Mouse (Mus musculus) frontal cortex, postnatal 25 days (tissue): ENCODE data around the gene Cnga4.
A peak's percentile ranks its signal among the peaks of the same experiment; 100 is the strongest.
"Not testable (repeated sequence)": the region's sequence is repeated elsewhere in the genome, so short reads cannot be mapped to it uniquely, and the experiment has no call there.

ENCODE experiments used
- DNase-seq, 2 experiments: peaks; one replicate each; pipeline ENCODE4 v3.0.0; 2022; ENCODE audit warnings: low spot score in 2 of 2

Cnga4 gene

GRCm38 (mm10) chr7:105404268-105404667 lies at the start of gene Cnga4:
TSS of gene Cnga4 (plus strand) at chr7:105404568.
- DNase-seq, result no peak

DNA sequence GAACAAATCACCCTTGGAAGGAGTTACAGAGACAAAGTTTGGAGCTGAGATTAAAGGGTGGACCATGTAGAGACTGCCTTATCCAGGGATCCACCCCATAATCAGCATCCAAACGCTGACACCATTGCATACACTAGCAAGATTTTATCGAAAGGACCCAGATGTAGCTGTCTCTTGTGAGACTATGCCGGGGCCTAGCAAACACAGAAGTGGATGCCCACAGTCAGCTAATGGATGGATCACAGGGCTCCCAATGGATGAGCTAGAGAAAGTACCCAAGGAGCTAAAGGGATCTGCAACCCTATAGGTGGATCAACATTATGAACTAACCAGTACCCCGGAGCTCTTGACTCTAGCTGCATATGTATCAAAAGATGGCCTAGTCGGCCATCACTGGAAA lies 48.3 kb upstream of the Cnga4 start:
- not testable (repeated sequence) for DNase-seq

- DNase-seq, result not testable (repeated sequence)
These were observed 47.9 kb upstream of the Cnga4 start for GRCm38 (mm10) chr7:105356487-105356886.

- DNase-seq, result no peak
These were observed 42.7 kb upstream of the Cnga4 start for GRCm38 (mm10) chr7:105361713-105362112.

- DNase-seq, result no peak
These were observed 37.1 kb upstream of the Cnga4 start for GRCm38 (mm10) chr7:105367268-105367667.

DNA sequence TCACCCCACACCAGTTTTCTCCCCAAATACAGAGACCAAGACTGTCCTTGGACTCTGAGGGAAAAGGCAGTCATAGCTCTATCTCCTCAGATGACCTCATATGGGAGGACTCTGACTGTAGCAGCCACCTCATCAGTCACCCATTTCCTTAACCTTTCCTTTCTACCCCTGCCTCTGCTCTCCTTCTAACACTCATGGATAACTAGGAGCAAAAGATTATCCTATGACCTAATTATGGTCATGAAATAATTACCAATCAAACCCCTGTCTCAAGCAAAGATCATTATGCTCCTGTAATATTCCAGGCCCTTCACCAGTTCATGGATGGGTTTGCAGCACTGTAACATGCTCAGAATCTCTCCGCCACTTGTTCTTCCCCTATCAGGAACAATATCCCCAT lies 36.4 kb upstream of the Cnga4 start, which contains the start of gene Olfr692:
Olfr692 (plus strand) TSS at position 301 of the 400 bp plus-strand sequence.
- no peak for DNase-seq

DNA sequence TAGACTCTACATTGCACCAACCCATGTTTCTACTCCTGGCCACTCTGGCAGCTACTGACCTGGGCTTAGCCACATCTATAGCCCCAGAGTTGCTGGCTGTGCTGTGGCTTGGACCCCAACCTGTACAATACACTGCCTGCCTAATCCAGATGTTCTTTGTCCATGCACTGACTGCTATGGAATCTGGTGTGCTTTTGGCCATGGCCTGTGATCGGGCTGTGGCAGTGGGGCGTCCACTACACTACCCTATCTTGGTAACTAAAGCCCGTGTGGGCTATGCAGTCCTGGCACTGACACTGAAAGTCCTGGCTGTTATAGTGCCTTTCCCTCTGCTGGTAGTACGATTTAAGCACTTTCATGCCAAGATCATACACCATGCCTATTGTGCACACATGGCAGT lies 35.8 kb upstream of the Cnga4 start:
- no peak for DNase-seq

DNA sequence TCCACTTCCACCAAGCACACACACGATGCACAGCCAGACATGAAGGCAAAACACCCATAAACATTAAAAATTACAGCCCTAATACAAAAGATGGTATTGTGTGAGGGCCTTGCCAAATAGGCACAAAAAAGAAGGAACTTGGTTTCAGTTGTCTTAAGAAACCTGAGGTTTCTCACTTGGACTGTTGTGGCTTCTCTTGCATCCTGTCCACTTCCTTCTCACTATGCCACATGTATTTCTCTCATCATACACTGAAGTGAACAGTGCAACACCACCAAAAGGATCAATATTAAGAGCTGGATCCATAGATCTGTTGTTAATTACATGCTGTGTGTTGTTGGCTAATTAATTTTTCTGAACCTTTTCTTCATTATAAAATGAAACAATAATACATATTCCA lies 31.5 kb upstream of the Cnga4 start:
- no peak for DNase-seq

GRCm38 (mm10) chr7:105373509-105373908 lies 30.9 kb upstream of the Cnga4 start:
- DNase-seq, result no peak

- no peak for DNase-seq
These were observed 30.4 kb upstream of the Cnga4 start for GRCm38 (mm10) chr7:105373976-105374375.

- DNase-seq, result no peak
These were observed 29.5 kb upstream of the Cnga4 start, which contains the start of gene Gm5901 for GRCm38 (mm10) chr7:105374866-105375265. TSS of gene Gm5901 (plus strand) at chr7:105375038.

- DNase-seq, result no peak
These were observed 24.0 kb upstream of the Cnga4 start for GRCm38 (mm10) chr7:105380329-105380728.

- no peak for DNase-seq
These were observed 16.7 kb upstream of the Cnga4 start for GRCm38 (mm10) chr7:105387696-105388095.

DNA sequence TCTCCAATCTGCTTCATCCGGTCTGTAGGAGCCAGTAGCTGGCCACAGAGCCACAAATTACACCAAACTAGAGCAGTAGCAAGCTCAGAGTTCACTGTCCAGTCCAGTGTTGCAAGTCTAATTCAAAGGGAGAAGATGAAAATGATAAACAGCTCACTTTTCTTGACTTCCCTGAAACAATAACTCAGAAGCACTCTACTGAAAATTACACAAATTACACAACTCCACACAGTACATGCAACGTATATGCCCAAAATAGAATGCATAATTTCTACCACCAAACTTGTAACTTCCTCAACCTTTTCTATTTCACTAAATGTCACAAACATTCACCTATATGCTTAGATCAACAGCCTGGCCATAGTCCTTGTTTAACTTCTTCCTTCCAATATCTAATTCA lies 14.1 kb upstream of the Cnga4 start:
- DNase-seq, result no peak

DNA sequence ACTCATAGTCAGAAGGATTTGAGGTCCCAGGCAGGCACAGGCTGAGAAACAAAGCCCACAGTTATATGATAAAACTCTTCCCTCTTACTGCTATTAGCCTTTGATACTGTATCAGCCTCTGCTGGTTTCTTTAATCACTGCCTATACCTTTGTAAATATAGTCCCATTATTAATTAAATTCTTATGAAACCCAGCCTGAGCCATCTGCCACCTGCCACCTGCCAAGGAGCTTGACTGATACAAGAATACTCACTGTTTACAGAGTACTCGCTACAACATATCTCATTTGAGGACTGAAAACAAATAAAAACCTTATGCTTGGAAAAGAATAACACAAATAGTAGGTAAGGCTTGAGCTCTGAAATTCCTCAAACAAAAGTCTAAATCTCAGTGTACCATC lies 9.8 kb upstream of the Cnga4 start:
- DNase-seq, result no peak

DNA sequence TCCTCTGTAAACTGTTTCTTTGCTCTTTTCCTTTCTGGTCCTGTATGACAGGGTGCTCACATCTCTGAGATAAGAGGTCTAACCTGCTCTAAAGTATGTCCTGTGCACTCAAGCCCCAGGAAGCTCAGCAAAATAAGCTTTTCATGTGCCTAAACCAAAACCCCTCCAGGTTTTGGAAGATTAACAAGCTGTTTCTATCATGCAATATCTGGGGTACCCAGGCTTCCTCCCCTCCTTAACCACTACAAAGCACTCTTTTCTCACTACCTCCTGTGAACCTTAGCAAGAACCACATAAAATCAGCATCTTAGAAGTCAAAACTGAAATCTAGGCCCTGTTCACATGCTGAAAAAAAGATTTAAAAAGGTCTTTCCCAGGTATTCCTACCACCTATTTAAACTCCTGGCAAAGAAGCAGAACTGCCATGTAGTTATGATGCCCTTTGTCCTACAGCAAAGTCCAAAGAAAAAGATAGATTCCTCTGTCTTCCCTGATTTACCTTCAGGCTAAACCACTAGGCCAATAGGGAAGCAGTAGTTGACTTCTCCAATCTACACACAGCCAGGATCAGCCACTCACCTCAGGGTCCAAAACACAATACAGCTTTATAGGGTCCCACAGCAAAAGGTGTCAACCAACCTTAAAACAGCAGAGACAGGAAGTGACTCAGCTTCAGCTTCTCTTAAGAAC lies 9.1 kb upstream of the Cnga4 start:
- DNase-seq, result no peak

- DNase-seq, result no peak
These were observed 8.2 kb upstream of the Cnga4 start for GRCm38 (mm10) chr7:105396126-105396525.

GRCm38 (mm10) chr7:105399058-105399934 lies 5.1 kb upstream of the Cnga4 start:
- DNase-seq, result no peak

- peak; percentile 97 to 99 for DNase-seq
These were observed 4.3 kb upstream of the Cnga4 start, which contains the start of gene Fam160a2 for GRCm38 (mm10) chr7:105399935-105400624. TSS of gene Fam160a2 (minus strand) at chr7:105400054.

DNA sequence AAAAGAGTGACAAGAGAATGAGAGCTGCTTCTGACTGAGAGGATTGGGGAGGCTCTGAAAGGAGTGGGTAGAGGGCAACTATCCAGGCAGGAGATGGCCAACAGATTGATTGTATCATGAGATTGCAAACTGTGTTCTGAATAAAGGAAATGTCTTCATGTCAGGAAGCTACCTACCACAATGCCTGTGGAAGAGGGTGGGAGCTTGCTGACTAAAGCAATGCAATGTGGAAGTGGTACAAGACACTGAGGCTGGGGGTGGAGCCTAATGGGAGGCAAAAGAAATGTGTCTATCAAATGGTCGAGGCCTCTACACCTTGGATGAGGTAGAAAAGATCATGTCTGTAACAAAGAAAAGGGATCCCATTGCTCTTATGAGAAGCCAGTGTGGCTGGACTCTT lies 2.0 kb downstream of the Cnga4 start:
- DNase-seq, result no peak

DNA sequence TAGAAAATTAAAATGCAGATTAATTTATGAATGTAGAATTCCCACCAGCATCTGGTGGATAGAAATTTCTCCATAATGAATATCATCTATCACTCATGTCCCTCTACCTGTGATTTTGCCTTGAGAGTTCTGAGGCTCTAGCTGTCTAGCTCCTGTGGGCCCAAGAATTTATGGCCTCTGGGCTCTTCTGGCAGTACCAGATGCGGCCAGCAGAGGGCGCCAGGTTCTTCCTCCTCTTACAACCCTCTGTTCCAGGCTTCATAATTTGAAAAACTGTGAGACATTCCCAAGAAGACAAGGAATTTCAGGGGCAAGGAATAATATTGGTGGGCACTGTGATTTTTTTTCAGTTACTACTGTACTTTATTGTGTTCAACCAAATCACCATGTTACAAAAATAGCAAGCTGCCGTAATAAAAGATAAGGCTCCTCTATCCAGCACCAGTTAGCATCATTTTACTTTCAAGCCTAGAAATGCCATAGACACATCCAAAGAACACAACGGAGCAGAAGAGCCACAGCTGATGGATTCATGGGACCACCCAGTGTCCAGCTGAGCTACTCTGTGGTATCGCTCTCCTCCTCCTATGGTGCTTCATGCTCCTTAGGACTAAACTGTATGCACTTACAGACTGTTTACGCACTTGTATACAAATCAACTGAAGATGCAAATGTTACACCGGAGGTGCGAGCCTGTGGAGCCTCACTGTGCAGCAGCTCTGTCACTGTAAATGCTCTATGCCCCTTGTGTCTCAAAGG lies 7.7 kb downstream of the Cnga4 start:
- DNase-seq, result peak; percentile 84 to 95
